ENCODE assay signal across 16 mouse cellular contexts in genomic region chr17:85484015-85484414, GRCm38 (mm10).
"Had no signal": no experiment of that assay in that cellular context is flagged by ENCODE, and none has a peak within 500 bp of the region (broad histone marks: within the 10 kb centered on the region; RNA-seq: fewer than 3 reads in every experiment).

No protein-coding gene starts in this region.

- H3K4me2 ChIP-seq: liver, embryonic 13.5 days; midbrain, embryonic 12.5 days; midbrain, embryonic 15.5 days had no signal

- H3K4me1 ChIP-seq: liver, embryonic 13.5 days had no signal

- DNase-seq: kidney, adult 2 months; kidney, postnatal 25 days; layer of hippocampus, adult 9-11 months; liver, embryonic 13.5 days; lung, adult 2 months; lung, postnatal 14 days; retina, postnatal 1 day; right cerebral cortex, postnatal 25 days; spleen, adult 18-20 months; thymus, postnatal 25 days had no signal

- H3K36me3 ChIP-seq: liver, embryonic 13.5 days; midbrain, embryonic 12.5 days; midbrain, embryonic 15.5 days had no signal

- ATAC-seq: inflammation-experienced regulatory T-cells, adult 6 months; midbrain, embryonic 15.5 days had no signal

- H3K9me3 ChIP-seq: liver, embryonic 13.5 days; midbrain, embryonic 12.5 days; midbrain, embryonic 15.5 days had no signal

- H3K4me3 ChIP-seq: layer of hippocampus, adult 2 months; liver, embryonic 13.5 days; midbrain, embryonic 12.5 days; midbrain, embryonic 15.5 days; myocyte had no signal

- H3K27ac ChIP-seq: kidney, postnatal 0 days; layer of hippocampus, adult 2 months; liver, embryonic 13.5 days; midbrain, embryonic 15.5 days had no signal

- H3K9ac ChIP-seq: liver, embryonic 13.5 days; midbrain, embryonic 12.5 days; midbrain, embryonic 15.5 days had no signal
